In genomic region chr11:6066176-6066575, GRCm38 (mm10) we compare ENCODE assay signal across 8 mouse cellular contexts. TPM values are rescaled to one million over a fixed set of nuclear protein-coding genes. Genes with fewer than 3 reads are reported as not detected.
DNase-seq lines count a peak whose midpoint lies in the region; ATAC-seq and TF ChIP-seq lines count a peak whose summit lies in the region.

Gene Camk2b (minus strand): TSS chr11:6066362.

- peaks cover 15% of the 10 kb centered on the region; the same call in 1 of the 2 replicates for H3K4me1 ChIP-seq in heart, embryonic 11.5 days (ENCODE audit: control insufficient read depth, insufficient read depth, low read length)
- no peaks in the 10 kb centered on the region for H3K4me1 ChIP-seq in G1E (ENCODE audit: insufficient read depth, low read depth, low read length)
- H3K4me1 ChIP-seq in forebrain, embryonic 16.5 days (replicated peaks; ENCODE audit: control insufficient read depth, insufficient read depth, low read length) = peaks cover 36% of the 10 kb centered on the region
- peaks cover 40% of the 10 kb centered on the region for H3K4me1 ChIP-seq in neural tube, embryonic 13.5 days (replicated peaks)

- peaks cover 96% of the 10 kb centered on the region for H3K27me3 ChIP-seq in heart, embryonic 11.5 days (ENCODE audit: control insufficient read depth, insufficient read depth, low read length)
- H3K27me3 ChIP-seq in G1E (ENCODE audit: insufficient read depth, low read length) = peaks cover 18% of the 10 kb centered on the region; the same call in 1 of the 2 replicates
- H3K27me3 ChIP-seq in forebrain, embryonic 16.5 days (replicated peaks; ENCODE audit: control insufficient read depth, insufficient read depth, low read length) = peaks cover 32% of the 10 kb centered on the region
- H3K27me3 ChIP-seq in neural tube, embryonic 13.5 days = peaks cover 87% of the 10 kb centered on the region

- WGBS in heart, embryonic 11.5 days (ENCODE audit: insufficient replicate concordance) = 7% methylated on average over 6 of the region's 6 CpGs
- WGBS in forebrain, embryonic 16.5 days = 11% methylated on average over 6 of the region's 6 CpGs
- WGBS in neural tube, embryonic 13.5 days = 11% methylated on average over 6 of the region's 6 CpGs

- TF ChIP-seq CTCF in G1E (IDR thresholded peaks at IDR 0.05; ENCODE audit: low read depth, low read length) = no peak

- peak within 1 kb of the TSS; percentile 91 for H3K4me2 ChIP-seq in heart, embryonic 11.5 days
- peak within 1 kb of the TSS; percentile 59 for H3K4me2 ChIP-seq in forebrain, embryonic 16.5 days (ENCODE audit: low read length)
- H3K4me2 ChIP-seq in neural tube, embryonic 13.5 days = peak within 1 kb of the TSS; percentile 68

- H3K36me3 ChIP-seq in heart, embryonic 11.5 days (ENCODE audit: control insufficient read depth, insufficient read depth, low read length) = no peaks in the 10 kb centered on the region
- no peaks in the 10 kb centered on the region for H3K36me3 ChIP-seq in G1E (replicated peaks)
- H3K36me3 ChIP-seq in forebrain, embryonic 16.5 days (ENCODE audit: control insufficient read depth, insufficient read depth) = no peaks in the 10 kb centered on the region
- H3K36me3 ChIP-seq in neural tube, embryonic 13.5 days = no peaks in the 10 kb centered on the region

- intact Hi-C loops in left cerebral cortex, postnatal 10 days (cut with DNase I) = loop anchor here (5.0 kb wide), 1 partner anchor 51 kb away; no protein-coding TSS in a partner anchor

- no peaks in the 10 kb centered on the region for H3K9me3 ChIP-seq in heart, embryonic 11.5 days (replicated peaks; ENCODE audit: control insufficient read depth, low read length)
- peaks cover 13% of the 10 kb centered on the region for H3K9me3 ChIP-seq in G1E (replicated peaks)
- H3K9me3 ChIP-seq in forebrain, embryonic 16.5 days (ENCODE audit: control insufficient read depth, low read length) = no peaks in the 10 kb centered on the region
- H3K9me3 ChIP-seq in neural tube, embryonic 13.5 days = no peaks in the 10 kb centered on the region

- H3K27ac ChIP-seq in heart, embryonic 11.5 days (ENCODE audit: low read depth, low read length) = no peak within 1 kb of the TSS
- H3K27ac ChIP-seq in forebrain, embryonic 16.5 days (ENCODE audit: low read length) = peak within 1 kb of the TSS; percentile 84
- peak within 1 kb of the TSS; percentile 76 for H3K27ac ChIP-seq in neural tube, embryonic 13.5 days (replicated peaks)

- H3K4me3 ChIP-seq in heart, embryonic 11.5 days (ENCODE audit: low read depth, low read length) = peak within 1 kb of the TSS; percentile 56
- peak within 1 kb of the TSS; percentile 30; the same call in 1 of the 2 replicates for H3K4me3 ChIP-seq in G1E (ENCODE audit: low read depth, low read length)
- peak within 1 kb of the TSS; percentile 65 for H3K4me3 ChIP-seq in forebrain, embryonic 16.5 days (replicated peaks; ENCODE audit: low read length)
- peak within 1 kb of the TSS; percentile 70 for H3K4me3 ChIP-seq in neural tube, embryonic 13.5 days

- ATAC-seq in heart, embryonic 11.5 days (replicated peaks; ENCODE audit: insufficient number of reproducible peaks, low FRiP score, low TSS enrichment) = no peak
- no peak for ATAC-seq in G1E (ENCODE audit: extremely low read depth, insufficient number of reproducible peaks, low FRiP score, poor library complexity, severe bottlenecking)
- no peak for ATAC-seq in forebrain, embryonic 16.5 days
- ATAC-seq in neural tube, embryonic 13.5 days (ENCODE audit: low read depth) = no peak
- ATAC-seq in monocyte, adult 5-6 weeks (replicated peaks; ENCODE audit: insufficient number of reproducible peaks, low FRiP score, low TSS enrichment, poor library complexity, severe bottlenecking) = no peak
- no peak for ATAC-seq in granulocyte monocyte progenitor cell, adult 5-6 weeks (replicated peaks; ENCODE audit: poor library complexity, severe bottlenecking)

- H3K9ac ChIP-seq in heart, embryonic 11.5 days (ENCODE audit: low read depth, low read length) = peak within 1 kb of the TSS; percentile 52; the same call in 1 of the 2 replicates
- H3K9ac ChIP-seq in forebrain, embryonic 16.5 days (replicated peaks; ENCODE audit: low read depth, low read length) = peak within 1 kb of the TSS; percentile 83
- H3K9ac ChIP-seq in neural tube, embryonic 13.5 days = peak within 1 kb of the TSS; percentile 86

- no peak for DNase-seq in heart, postnatal 4 days
- no peak for DNase-seq in G1E (ENCODE audit: low spot score)
- no peak for DNase-seq in left cerebral cortex, postnatal 10 days (ENCODE audit: extremely low spot score in 1 of 2, low spot score in 2 of 2)

RNA-seq across cellular contexts. Expression of gene Camk2b, which starts in this region (rescaled TPM):
- polyA plus RNA-seq in heart, embryonic 11.5 days (2014; fragmentation: Nextera tagmentation; extraction: Ambion mirVana) = 2.4 and 2.7 TPM in 2 replicates
- total RNA-seq in heart, postnatal 4 days (2021) = 1 to 10 TPM; 8.7 to 8.8 TPM
- not detected in 2 replicates for total RNA-seq in G1E (2014; fragmentation: Nextera tagmentation)
- total RNA-seq in G1E (2017) = 0.06 and 0.16 TPM in 2 replicates
- 0.01 TPM in 1 of 2 replicates, not detected in the other for polyA plus RNA-seq in G1E (2012)
- 163 and 171 TPM in 2 replicates for polyA plus RNA-seq in forebrain, embryonic 16.5 days (2015; fragmentation: Nextera tagmentation; extraction: Ambion mirVana)
- total RNA-seq in left cerebral cortex, postnatal 10 days (2021) = 100 to 1,000 TPM; 768 to 793 TPM
- polyA plus RNA-seq in neural tube, embryonic 13.5 days (2015; fragmentation: Nextera tagmentation; extraction: Ambion mirVana) = 55.6 and 55.8 TPM in 2 replicates
- total RNA-seq in monocyte, adult 5-6 weeks (2017) = 8.3 to 21.9 TPM (median 14.9 TPM) in 3 replicates
- 1.0 and 2.5 TPM in 2 replicates for total RNA-seq in granulocyte monocyte progenitor cell, adult 5-6 weeks (2014; fragmentation: Nextera tagmentation)
- total RNA-seq in granulocyte monocyte progenitor cell, adult 5-6 weeks (2017) = 1.8 and 2.7 TPM in 2 replicates

Comparison
In these comparisons a context has a peak if more than half of its experiments do, and no peak if none do; other contexts are left out.
1. RNA of gene Camk2b (total RNA-seq): 768 to 793 TPM in left cerebral cortex, postnatal 10 days; 8.7 to 8.8 TPM in heart, postnatal 4 days, 8.3 to 21.9 TPM in monocyte, adult 5-6 weeks, 1.0 to 2.7 TPM in granulocyte monocyte progenitor cell, adult 5-6 weeks and 0.06 to 0.16 TPM in G1E; every median in the first group is over 10 times any median in the second.
2. RNA of gene Camk2b (polyA plus RNA-seq): 163 to 171 TPM in forebrain, embryonic 16.5 days and 55.6 to 55.8 TPM in neural tube, embryonic 13.5 days; 2.4 to 2.7 TPM in heart, embryonic 11.5 days and 0.01 TPM in G1E; every median in the first group is over 10 times any median in the second.
3. Peak in every context shown above with its lines, with median percentiles within 50 percentile points of each other: H3K4me2 ChIP-seq, H3K4me3 ChIP-seq and H3K9ac ChIP-seq.